Mouse (Mus musculus): Measurements from ENCODE around the gene Sema4d.

GRCm38 (mm10) chr13:51688688-51689087 is 104.9 kb downstream of the Sema4d start:
- TF ChIP-seq CTCF (IDR thresholded peaks at IDR 0.05; ENCODE audit: low read depth, low read length) (no peak), GATA1 (IDR thresholded peaks at IDR 0.05; ENCODE audit: borderline replicate concordance, low read length) (no peak), GATA2 (IDR thresholded peaks at IDR 0.05; ENCODE audit: borderline replicate concordance, low read depth, low read length) (no peak), TAL1 (conservative IDR thresholded peaks at IDR 0.05; ENCODE audit: low read depth, low read length) (no peak)

Data from G1E (cell line).